Mouse (Mus musculus) MEL (cell line): ENCODE data around the gene Snd1.

ENCODE experiments used
- CHD1 ChIP-seq: IDR thresholded peaks from 2 replicates; pipeline ENCODE4 v1.6.1; 2012; ENCODE audit warnings: low read depth, mild to moderate bottlenecking, inconsistent platforms, low read length, improper control_type of control experiment
- CTCF ChIP-seq, 3 experiments: IDR thresholded peaks in 2 of 3; conservative IDR thresholded peaks in 1 of 3; 2 replicates each; pipeline ENCODE4 v1.5.1; 2011 to 2012; ENCODE audit warnings: low read length in 3 of 3, low read depth in 2 of 3, mild to moderate bottlenecking in 2 of 3, improper control_type of control experiment in 1 of 3, inconsistent platforms in 1 of 3, mixed read lengths in 1 of 3, moderate library complexity in 1 of 3; ENCODE audit not compliant: control insufficient read depth in 1 of 3, insufficient read depth in 1 of 3, poor library complexity in 1 of 3, severe bottlenecking in 1 of 3
- MAFK ChIP-seq: IDR thresholded peaks from 2 replicates; pipeline ENCODE4 v1.6.1; 2011; ENCODE audit warnings: low read depth, mild to moderate bottlenecking, low read length, improper control_type of control experiment, borderline replicate concordance
- MAX ChIP-seq: IDR thresholded peaks from 2 replicates; pipeline ENCODE4 v1.6.1; 2011; ENCODE audit warnings: low read length, improper control_type of control experiment
- MYC ChIP-seq: IDR thresholded peaks from 2 replicates; pipeline ENCODE4 v1.6.1; 2011; ENCODE audit warnings: low read depth, mild to moderate bottlenecking, low read length, improper control_type of control experiment, moderate library complexity
- NELFE ChIP-seq: IDR thresholded peaks from 2 replicates; pipeline ENCODE4 v1.6.1; 2011; ENCODE audit warnings: low read depth, low read length, improper control_type of control experiment
- POLR2A ChIP-seq, 2 experiments: IDR thresholded peaks; 2 replicates each; pipeline ENCODE4 v1.6.1; 2011 to 2012; ENCODE audit warnings: low read length in 2 of 2, mild to moderate bottlenecking in 2 of 2, control low read depth in 1 of 2, improper control_type of control experiment in 1 of 2, low read depth in 1 of 2, moderate library complexity in 1 of 2; ENCODE audit not compliant: control insufficient read depth in 1 of 2, insufficient read depth in 1 of 2, poor library complexity in 1 of 2
- USF1 ChIP-seq: IDR thresholded peaks from 2 replicates; pipeline ENCODE4 v1.6.1; 2014; ENCODE audit warnings: low read depth, mild to moderate bottlenecking, inconsistent platforms, low read length, improper control_type of control experiment, moderate library complexity
- ZNF384 ChIP-seq: IDR thresholded peaks from 2 replicates; pipeline ENCODE4 v1.6.1; 2012; ENCODE audit warnings: low read depth, mild to moderate bottlenecking, inconsistent platforms, low read length, improper control_type of control experiment

DNA sequence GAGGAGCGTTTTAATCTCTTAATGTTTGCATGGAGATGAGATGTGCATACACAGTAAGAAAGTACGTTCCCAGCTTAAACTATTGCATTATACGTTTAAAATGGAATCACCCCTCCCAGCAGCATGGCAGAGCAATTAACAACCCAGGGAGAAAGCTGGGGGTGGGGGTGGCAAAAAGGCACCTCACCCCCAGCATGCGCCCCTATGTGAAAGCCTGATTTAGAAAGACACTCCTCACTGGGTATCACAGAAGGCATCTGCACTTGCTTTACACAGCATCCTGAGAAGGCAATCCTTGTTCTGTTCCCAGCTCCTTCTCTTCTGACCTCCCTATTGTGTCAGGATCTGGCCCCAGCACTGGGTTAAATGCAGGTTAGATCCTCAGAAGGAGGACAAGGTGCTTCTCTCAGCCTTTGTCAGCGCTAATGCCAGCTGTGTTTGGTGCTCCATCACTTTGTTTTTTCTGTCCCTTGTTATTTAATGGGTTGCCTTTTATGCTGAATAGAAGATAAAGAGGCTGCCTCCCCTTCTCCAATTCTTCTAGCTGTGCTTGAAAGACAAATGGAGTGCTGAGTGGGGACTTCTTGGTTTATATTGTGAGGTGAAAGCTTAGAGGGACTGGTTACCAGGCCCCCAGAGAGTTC is 287.3 kb downstream of the Snd1 start:
- TF ChIP-seq CTCF (IDR thresholded peaks at IDR 0.05 in 2 of 3, conservative IDR thresholded peaks at IDR 0.05 in 1 of 3; ENCODE audit: control insufficient read depth in 1 of 3, insufficient read depth in 1 of 3, low read depth in 2 of 3, low read length in 3 of 3, poor library complexity in 1 of 3, severe bottlenecking in 1 of 3) (no peak), POLR2A (IDR thresholded peaks at IDR 0.05; ENCODE audit: control insufficient read depth in 1 of 2, insufficient read depth in 1 of 2, low read depth in 1 of 2, low read length in 2 of 2, poor library complexity in 1 of 2) (no peak), MAX (no peak), MAFK (no peak), ZNF384 (no peak), NELFE (no peak), USF1 (no peak), MYC (no peak), CHD1 (no peak)
